Mouse (Mus musculus) liver, embryonic 14.5 days (tissue): ENCODE measurements around the gene R3hdm4. TPM values are rescaled to one million over a fixed set of nuclear protein-coding genes. Genes with fewer than 3 reads are reported as not detected.

Experiments used
- ATAC-seq: fragments of 200-750 bp; cut with Nextera tagmentation; 2 replicates; pipeline ENCODE4 v1.8.0; 2017; ENCODE audit warnings: moderate number of reproducible peaks, mild to moderate bottlenecking, moderate library complexity; ENCODE audit not compliant: insufficient read depth
- DNase-seq, 3 experiments: peaks; one replicate each; pipeline ENCODE4 v3.0.0-alpha.2; 2012 to 2013; ENCODE audit warnings: low read depth in 3 of 3, low spot score in 3 of 3
- H3K27ac ChIP-seq: fragments of 300-500 bp; sonication (generic); 2 replicates; pipeline ENCODE4 v1.5.1; 2014; ENCODE audit warnings: moderate library complexity, mild to moderate bottlenecking, control low read depth, inconsistent platforms
- H3K27me3 ChIP-seq: fragments of 300-500 bp; sonication (generic); 2 replicates; pipeline ENCODE4 v1.6.1; 2014; ENCODE audit warnings: mild to moderate bottlenecking, low read length, moderate library complexity; ENCODE audit not compliant: control insufficient read depth, insufficient read depth
- H3K36me3 ChIP-seq: fragments of 300-500 bp; sonication (generic); replicated peaks from 2 replicates; pipeline ENCODE4 v1.6.1; 2014; ENCODE audit warnings: low read depth; ENCODE audit not compliant: control insufficient read depth, insufficient read depth
- H3K4me1 ChIP-seq, 2 experiments: fragments of 200-500 bp in 1 of 2; fragments of 300-500 bp in 1 of 2; sonication (generic) in 1 of 2; replicated peaks; 2 replicates each; pipeline ENCODE4 v1.6.1; 2012 to 2014; ENCODE audit warnings: antibody characterized with exemption in 1 of 2, inconsistent platforms in 1 of 2, low read length in 1 of 2; ENCODE audit not compliant: control insufficient read depth in 2 of 2, insufficient read depth in 2 of 2
- H3K4me2 ChIP-seq: fragments of 300-500 bp; sonication (generic); 2 replicates; pipeline ENCODE4 v1.6.1; 2014; ENCODE audit warnings: low read depth, mild to moderate bottlenecking, control low read depth, moderate library complexity
- H3K4me3 ChIP-seq, 2 experiments: fragments of 200-500 bp in 1 of 2; fragments of 300-500 bp in 1 of 2; sonication (generic) in 1 of 2; 2 replicates each; pipeline ENCODE4 v1.5.1; 2012 to 2014; ENCODE audit warnings: low read depth in 2 of 2, low read length in 2 of 2, mild to moderate bottlenecking in 2 of 2, control low read depth in 1 of 2, inconsistent platforms in 1 of 2, moderate library complexity in 1 of 2; ENCODE audit not compliant: insufficient read depth in 1 of 2
- H3K9ac ChIP-seq: fragments of 300-500 bp; sonication (generic); replicated peaks from 2 replicates; pipeline ENCODE4 v1.6.1; 2014; ENCODE audit warnings: mild to moderate bottlenecking, control low read depth, moderate library complexity
- H3K9me3 ChIP-seq: fragments of 300-500 bp; sonication (generic); 2 replicates; pipeline ENCODE4 v1.6.1; 2016; ENCODE audit warnings: low read length, mixed read lengths; ENCODE audit not compliant: control insufficient read depth
- CTCF ChIP-seq: IDR thresholded peaks from 2 replicates; pipeline ENCODE4 v1.5.1; 2016; ENCODE audit warnings: antibody characterized with exemption, low read depth, control low read depth
- EP300 ChIP-seq: IDR thresholded peaks from 2 replicates; pipeline ENCODE4 v1.6.1; 2016; ENCODE audit warnings: antibody characterized with exemption, low read depth
- WGBS: fragments of 180-500 bp; shearing (Covaris S2); extraction: QIAGEN DNeasy Blood & Tissue Kit; methylation state at CpG from one replicate; pipeline ENCODE4 v1.1.7; 2014; ENCODE audit not compliant: insufficient replicate concordance; 5-methylcytosine and 5-hydroxymethylcytosine counted together
- polyA plus RNA-seq, 2 experiments: library from polyadenylated mRNA; depleted of rRNA in 1 of 2; stranded (reverse) in 1 of 2; unstranded in 1 of 2; fragments of >200 nt; fragmentation: Nextera tagmentation in 1 of 2; extraction: Ambion mirVana in 1 of 2; gene quantifications; 2 replicates each; pipeline versions ENCODE4 v1.2.1 to v1.2.3; 2012 to 2014

Gene R3hdm4
- polyA plus RNA-seq, 2 experiments: 34.7 to 38.5 TPM

DNA sequence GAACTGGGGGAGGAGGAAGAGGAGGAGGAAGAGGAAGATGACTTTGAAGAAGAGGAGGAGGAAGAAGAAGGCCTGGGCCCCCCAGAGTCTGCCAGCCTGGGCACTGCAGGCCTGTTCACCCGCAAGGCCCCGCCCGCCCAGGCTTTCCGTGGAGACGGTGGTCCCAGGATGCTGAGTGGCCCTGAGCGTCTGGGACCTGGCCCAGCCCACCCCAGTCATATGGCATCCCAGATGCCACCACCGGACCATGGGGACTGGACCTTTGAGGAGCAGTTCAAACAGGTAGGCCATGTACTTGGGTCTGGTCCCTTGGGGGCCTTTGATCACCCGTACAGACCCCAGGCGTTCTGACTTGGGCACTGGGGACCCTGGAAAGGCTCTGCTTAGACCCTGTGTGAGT is 10.8 kb upstream of the R3hdm4 start:
- H3K4me1 ChIP-seq: peaks cover 0 to 2% of the 10 kb centered on the region in 2 experiments; a peak in 3 of 4 replicates
- no peak overlapping the region for H3K4me3 ChIP-seq
- no peak overlapping the region for H3K9ac ChIP-seq
- DNase-seq (no peak), ATAC-seq (no peak)
- WGBS: 62% methylated on average over 9 of the region's 9 CpGs
- no peaks in the 10 kb centered on the region; the same call in 1 of the 2 replicates for H3K36me3 ChIP-seq
- H3K27me3 ChIP-seq: no peaks in the 10 kb centered on the region
- H3K4me2 ChIP-seq: no peak overlapping the region
- no peaks in the 10 kb centered on the region for H3K9me3 ChIP-seq
- no peak for TF ChIP-seq EP300
- TF ChIP-seq CTCF: no peak
- no peak overlapping the region for H3K27ac ChIP-seq

DNA sequence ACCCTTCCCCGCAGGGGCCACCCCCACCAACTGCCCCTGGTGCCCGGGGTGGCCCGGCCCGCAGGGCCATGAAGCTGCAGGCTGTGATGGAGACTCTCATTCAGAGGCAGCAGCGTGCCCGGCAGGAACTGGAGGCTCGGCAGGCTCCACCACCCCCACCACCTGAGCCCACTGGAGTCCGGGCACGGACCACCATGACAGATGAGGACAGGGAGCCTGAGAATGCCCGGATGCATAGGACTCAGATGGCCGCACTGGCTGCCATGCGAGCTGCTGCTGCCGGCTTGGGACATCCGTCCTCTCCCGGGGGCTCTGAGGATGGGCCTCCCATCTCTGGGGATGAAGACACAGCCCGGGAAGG is 9.8 kb upstream of the R3hdm4 start:
- H3K9ac ChIP-seq: no peak overlapping the region
- H3K4me3 ChIP-seq: no peak overlapping the region
- H3K27ac ChIP-seq: no peak overlapping the region
- H3K9me3 ChIP-seq: no peaks in the 10 kb centered on the region
- no peak for DNase-seq
- ATAC-seq: no peak
- H3K36me3 ChIP-seq: no peaks in the 10 kb centered on the region; the same call in 1 of the 2 replicates
- H3K4me2 ChIP-seq: no peak overlapping the region
- 85% methylated on average over 16 of the region's 16 CpGs for WGBS
- TF ChIP-seq EP300: no peak
- no peak for TF ChIP-seq CTCF
- peaks cover 6 to 7% of the 10 kb centered on the region in 2 experiments for H3K4me1 ChIP-seq
- H3K27me3 ChIP-seq: no peaks in the 10 kb centered on the region

DNA sequence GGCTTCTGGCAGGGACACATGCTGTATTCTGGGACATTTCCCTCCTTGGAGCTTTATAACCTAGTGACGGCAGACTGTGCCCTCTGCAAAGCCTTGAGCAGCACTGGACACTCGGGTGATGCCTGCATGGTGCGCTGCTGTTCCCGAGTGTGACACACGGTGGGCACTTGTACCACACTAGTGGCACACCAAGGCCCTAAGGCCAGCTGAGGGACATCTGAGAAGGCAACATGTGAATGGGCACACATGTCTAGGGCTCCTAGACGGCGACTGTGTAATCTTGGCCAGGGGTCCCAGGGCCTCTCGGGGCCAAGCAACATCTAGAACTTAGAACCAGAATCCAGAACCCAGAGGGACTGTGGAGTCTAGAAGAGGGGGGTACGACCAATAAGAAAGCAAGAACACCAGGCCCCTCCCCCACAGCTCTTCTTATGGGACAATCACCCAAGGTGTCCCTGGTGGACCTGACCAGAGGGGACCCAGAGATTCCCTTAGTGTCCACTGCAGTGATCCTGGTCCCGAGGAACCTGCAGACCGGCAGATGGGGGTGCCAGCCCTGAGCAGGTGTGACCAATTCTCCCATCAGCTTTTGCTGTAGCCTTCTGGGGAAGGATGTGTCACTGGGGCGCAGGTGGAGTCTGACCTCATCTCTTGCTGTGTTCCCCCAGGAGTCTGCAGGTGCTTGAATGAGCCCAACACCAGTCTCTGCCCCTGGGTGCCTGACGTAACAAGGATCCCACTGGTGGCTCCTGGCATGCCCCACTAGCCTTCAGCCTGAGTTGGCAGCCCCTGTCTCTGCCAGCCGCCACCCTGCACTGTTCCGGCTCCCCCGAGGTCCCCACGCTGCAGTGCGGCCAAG is 9.2 kb upstream of the R3hdm4 start:
- Histone ChIP-seq H3K9ac (no peak overlapping the region), H3K27me3 (no peaks in the 10 kb centered on the region), H3K27ac (no peak overlapping the region), H3K4me3 (no peak overlapping the region), H3K4me1 (peaks cover 9 to 12% of the 10 kb centered on the region in 2 experiments), H3K36me3 (no peaks in the 10 kb centered on the region; the same call in 1 of the 2 replicates), H3K4me2 (peak overlapping the region; percentile 52; the same call in 1 of the 2 replicates), H3K9me3 (no peaks in the 10 kb centered on the region)
- TF ChIP-seq EP300 (no peak), CTCF (no peak)
- 77% methylated on average over 18 of the region's 18 CpGs for WGBS
- ATAC-seq (no peak), DNase-seq (no peak)

DNA sequence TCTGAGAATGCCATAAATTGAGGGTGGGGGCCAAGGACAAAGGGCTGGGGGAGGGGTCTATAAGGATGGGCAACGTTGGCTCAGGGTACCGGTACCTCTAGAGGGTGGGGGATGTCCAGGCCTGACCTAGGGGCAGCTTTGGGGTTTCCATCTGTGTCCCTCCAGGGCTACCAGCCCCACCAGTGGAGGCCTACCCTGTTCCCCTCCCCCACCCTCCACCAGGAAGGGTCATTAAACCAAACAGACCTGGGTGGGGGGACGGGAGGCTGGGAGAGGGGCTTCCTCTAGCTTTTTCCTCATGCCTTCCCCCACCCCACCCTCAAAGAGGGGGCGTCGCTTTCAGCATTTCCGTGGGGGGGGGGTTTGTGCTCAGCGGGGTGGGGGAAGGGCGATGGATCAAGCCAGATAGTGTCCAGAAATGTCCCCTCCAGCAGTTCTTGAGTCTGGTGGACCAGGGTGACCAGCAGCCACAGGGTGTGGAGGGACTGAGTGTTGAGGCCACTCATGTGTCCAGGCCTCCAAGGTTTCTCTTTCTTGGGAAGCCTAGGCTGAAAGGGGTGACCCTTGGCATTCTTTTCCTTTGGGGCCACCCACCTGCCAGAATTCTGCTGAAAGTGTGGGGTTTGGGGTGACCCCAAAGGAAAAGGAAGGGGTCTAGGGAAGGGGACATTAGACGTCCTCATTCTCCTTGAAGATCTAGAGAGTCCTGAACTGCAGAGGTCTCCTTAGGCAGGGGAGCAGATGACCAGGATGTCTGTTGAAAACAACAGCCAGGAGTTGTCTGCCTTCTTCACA is 8.1 kb upstream of the R3hdm4 start:
- H3K9me3 ChIP-seq: no peaks in the 10 kb centered on the region
- TF ChIP-seq EP300 (no peak), CTCF (no peak)
- H3K36me3 ChIP-seq: no peaks in the 10 kb centered on the region; the same call in 1 of the 2 replicates
- peak overlapping the region; percentile 19 to 33; a peak in 3 of 4 replicates for H3K4me3 ChIP-seq
- 28% methylated on average over 9 of the region's 9 CpGs for WGBS
- H3K4me1 ChIP-seq: peaks cover 9 to 12% of the 10 kb centered on the region in 2 experiments
- DNase-seq (no peak), ATAC-seq (no peak)
- H3K9ac ChIP-seq: no peak overlapping the region
- H3K27me3 ChIP-seq: no peaks in the 10 kb centered on the region
- peak overlapping the region; percentile 52 for H3K4me2 ChIP-seq
- H3K27ac ChIP-seq: no peak overlapping the region
